Mouse (Mus musculus): ENCODE measurements around the gene Mss51.

The Mss51 gene

GRCm38 (mm10) chr14:20496603-20497002, at the start of gene Mss51:
Gene Mss51, minus strand, starts transcription at chr14:20496901.
- DNase-seq, result no peak

- peak; percentile 92 for DNase-seq
These were observed 49.7 kb upstream of the Mss51 start, which contains the start of gene Ppp3cb for GRCm38 (mm10) chr14:20546415-20546814. Gene Ppp3cb, minus strand, starts transcription at chr14:20546573.

GRCm38 (mm10) chr14:20545529-20546331, 49.0 kb upstream of the Mss51 start:
- peak; percentile 94 for DNase-seq

GRCm38 (mm10) chr14:20544467-20545411, 48.0 kb upstream of the Mss51 start:
- no peak for DNase-seq

- no peak for DNase-seq
These were observed 32.9 kb upstream of the Mss51 start for GRCm38 (mm10) chr14:20529643-20530042.

- no peak for DNase-seq
These were observed 23.5 kb upstream of the Mss51 start for GRCm38 (mm10) chr14:20520179-20520578.

- no peak for DNase-seq
These were observed 11.7 kb upstream of the Mss51 start for GRCm38 (mm10) chr14:20508424-20508823.

- no peak for DNase-seq
These were observed 6.3 kb upstream of the Mss51 start for GRCm38 (mm10) chr14:20502966-20503365.

GRCm38 (mm10) chr14:20499982-20500381, 3.3 kb upstream of the Mss51 start:
- DNase-seq, result no peak

- DNase-seq, result no peak
These were observed 10.7 kb downstream of the Mss51 start for GRCm38 (mm10) chr14:20486031-20486430.

GRCm38 (mm10) chr14:20482051-20482751, 14.5 kb downstream of the Mss51 start:
- no peak for DNase-seq

- peak; percentile 41 for DNase-seq
These were observed 15.5 kb downstream of the Mss51 start for GRCm38 (mm10) chr14:20481211-20481610.

- DNase-seq, result no peak
These were observed 16.5 kb downstream of the Mss51 start for GRCm38 (mm10) chr14:20480195-20480579.

GRCm38 (mm10) chr14:20479291-20480194, 17.2 kb downstream of the Mss51 start, which contains the start of gene Anxa7:
Gene Anxa7, minus strand, starts transcription at chr14:20480133.
- peak; percentile 88 for DNase-seq

GRCm38 (mm10) chr14:20478801-20479200, 17.9 kb downstream of the Mss51 start:
- peak; percentile 56 for DNase-seq

GRCm38 (mm10) chr14:20478385-20478784, 18.3 kb downstream of the Mss51 start:
- DNase-seq, result no peak

GRCm38 (mm10) chr14:20477261-20478025, 19.3 kb downstream of the Mss51 start:
- DNase-seq, result no peak

GRCm38 (mm10) chr14:20460216-20460615, 36.5 kb downstream of the Mss51 start:
- no peak for DNase-seq

GRCm38 (mm10) chr14:20458378-20458777, 38.3 kb downstream of the Mss51 start:
- DNase-seq, result no peak

GRCm38 (mm10) chr14:20452929-20453328, 43.8 kb downstream of the Mss51 start:
- DNase-seq, result peak; percentile 10

GRCm38 (mm10) chr14:20451765-20452331, 44.9 kb downstream of the Mss51 start, which contains the start of gene Cfap70:
Gene Cfap70, minus strand, starts transcription at chr14:20452226.
- DNase-seq, result peak; percentile 80

Data from kidney, postnatal 10 days (tissue).